Mouse (Mus musculus) CD8-positive naive resting alpha-beta T cell, adult 2 months (primary cell): ENCODE measurements around the gene Mapk9.

Source experiments
- DNase-seq, 2 experiments: peaks; one replicate each; pipeline ENCODE4 v3.0.0; 2022; ENCODE audit warnings: low read depth in 2 of 2, low spot score in 2 of 2

The Mapk9 gene

DNA sequence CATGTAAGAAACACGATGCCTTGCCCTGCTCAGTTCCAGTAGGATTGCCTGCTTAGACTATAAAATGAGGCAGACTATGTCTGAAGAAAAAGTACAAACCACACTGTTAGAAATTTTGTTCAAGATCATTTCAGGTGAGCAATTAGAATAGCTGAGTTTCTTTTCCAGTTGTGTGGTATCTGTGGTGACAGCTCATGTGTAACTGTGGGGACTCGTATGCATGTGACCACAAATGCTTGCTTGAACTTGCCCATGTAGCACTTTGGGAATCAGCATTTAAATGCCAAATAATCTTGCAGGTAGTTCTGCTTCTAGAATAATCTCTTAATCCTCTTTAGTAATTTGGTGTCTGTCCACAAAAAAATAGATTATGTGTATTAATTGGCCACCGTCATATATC is 36.8 kb downstream of the Mapk9 start:
- DNase-seq: no peak

DNA sequence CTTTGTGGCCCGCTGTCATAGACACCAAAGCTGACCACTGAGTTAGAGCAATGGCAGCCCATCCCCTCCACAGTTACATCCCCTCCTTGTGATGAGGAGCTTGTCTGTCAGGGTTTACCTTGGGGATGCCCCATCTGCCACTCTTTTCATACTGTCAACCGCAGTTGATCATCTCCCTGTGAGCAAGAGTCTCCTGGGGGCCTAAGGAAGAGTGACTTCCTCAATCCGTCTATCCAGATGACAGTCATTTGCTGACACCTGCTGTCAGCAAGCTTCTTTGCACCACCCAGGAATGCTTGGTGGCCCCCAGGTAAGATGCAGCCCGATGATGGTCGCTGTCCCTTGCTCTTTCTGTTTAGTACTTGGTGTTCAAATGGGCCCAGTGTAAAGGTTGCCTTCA is 41.9 kb downstream of the Mapk9 start:
- no peak for DNase-seq

DNA sequence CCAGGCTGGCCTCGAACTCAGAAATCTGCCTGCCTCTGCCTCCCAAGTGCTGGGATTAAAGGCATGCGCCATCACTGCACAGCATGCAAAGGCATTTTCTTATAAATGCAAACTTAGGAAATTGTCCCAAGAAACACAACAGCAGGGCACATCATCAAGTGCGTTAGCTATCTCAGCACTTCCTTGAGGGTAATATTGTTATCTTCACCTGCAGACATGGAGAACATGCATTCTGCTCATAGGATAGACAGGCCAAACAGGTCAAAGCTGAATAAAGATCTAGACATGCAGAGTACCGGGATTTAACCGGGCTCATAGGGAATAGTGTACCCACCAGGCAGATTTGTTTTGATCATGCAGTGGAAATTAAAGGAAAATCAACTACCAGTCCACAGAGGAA is 45.4 kb downstream of the Mapk9 start:
- DNase-seq: no peak

DNA sequence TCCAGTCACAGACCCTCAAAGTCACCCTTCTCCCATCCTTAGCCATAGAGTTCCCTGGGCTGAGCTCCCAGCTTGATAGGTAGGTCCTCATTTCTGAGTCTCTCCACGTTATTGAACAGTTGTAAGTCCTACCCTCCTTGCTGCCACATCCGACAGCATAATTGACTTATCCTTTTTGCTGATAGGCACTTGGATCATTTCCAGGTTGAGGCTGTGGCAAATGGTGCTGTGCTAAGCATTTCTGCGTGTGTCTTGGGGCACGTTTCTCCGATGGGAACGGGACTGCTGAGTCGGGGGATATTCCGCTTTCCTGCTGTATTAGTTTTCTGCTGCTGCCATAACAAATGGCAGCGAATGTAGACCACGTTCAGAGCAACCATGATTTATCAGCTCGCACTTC is 47.3 kb downstream of the Mapk9 start:
- DNase-seq: no peak

DNA sequence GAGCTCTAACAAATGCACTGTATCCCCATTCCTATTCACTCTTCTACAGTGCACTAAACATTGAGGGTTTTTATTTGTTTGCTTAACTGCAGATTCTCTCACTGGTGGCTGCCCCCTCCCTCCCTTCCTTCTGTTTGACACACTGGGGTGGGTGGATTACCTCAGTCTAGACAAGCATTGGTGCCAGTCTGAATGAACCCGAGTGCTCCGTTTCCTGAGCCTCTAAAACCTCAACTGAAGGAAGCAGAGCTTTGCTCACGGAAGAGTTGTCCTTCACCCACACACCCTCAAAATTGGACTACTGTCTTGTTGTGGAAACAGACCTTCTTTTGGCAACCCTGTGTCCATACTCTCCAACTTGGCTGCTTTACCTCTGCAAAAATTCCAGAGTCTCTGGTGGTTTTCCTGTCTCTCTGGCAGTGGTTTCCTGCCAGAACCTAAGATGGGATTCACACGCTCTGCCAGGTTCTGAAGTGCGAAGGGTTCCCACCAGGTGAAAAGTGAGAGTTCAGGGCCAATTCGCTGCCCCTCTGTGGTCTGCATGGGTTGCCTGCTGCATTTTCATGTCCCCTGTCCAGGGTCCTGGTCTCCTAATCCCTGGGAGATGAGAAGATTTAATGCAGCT is 49.5 kb downstream of the Mapk9 start:
- DNase-seq: no peak

DNA sequence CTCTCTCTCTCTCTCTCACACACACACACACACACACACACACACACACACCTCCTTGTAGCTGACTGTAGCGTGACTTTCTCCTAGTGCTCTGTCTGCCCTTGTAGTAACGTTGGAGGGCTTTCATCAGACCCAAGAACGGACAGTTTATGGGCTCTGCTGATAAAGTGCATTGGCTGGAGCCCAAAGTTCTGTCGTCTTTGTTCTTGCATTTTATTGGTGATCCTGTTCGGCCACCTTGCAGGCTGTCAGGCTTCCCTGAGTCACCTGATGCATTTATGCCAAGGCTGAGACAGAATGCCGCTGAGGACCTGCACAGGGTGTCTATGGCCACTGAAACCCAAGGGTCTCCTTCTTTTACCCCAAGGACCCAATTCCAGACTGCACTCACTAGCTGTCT is 53.5 kb downstream of the Mapk9 start:
- no peak for DNase-seq

DNA sequence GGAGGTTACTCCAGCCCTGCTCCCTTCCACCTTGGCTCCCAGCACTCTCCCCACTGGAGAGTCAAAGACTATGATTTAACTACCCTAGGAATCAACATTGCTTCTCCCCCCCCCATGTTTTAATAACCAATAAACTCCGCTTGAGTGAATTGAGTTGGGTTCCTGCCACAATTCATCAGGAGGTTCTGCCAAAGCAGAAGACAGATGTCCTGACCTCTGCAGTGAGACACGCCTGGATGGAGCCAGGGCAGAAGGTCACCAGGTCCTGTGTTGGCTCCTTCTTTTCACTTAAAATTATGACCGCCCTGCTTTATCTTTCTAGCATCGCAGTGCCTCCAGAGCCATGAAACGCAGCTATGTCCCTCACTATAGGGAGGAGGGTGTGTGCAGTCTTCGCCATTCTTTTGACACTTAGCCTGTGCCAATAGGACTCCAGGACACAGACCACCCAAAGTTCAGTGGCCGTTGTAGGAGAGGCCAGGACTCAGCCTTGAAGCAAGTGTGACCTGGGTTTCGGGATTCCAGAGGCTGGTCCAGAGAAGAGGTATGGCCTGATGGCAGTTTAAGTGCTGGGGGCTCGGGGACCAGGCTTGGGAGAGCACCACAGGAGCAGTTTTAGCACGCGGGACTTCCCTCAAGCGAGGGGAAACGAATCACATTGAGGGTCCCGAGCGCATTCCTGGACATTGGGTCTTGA is 54.6 kb downstream of the Mapk9 start:
- DNase-seq: no peak

DNA sequence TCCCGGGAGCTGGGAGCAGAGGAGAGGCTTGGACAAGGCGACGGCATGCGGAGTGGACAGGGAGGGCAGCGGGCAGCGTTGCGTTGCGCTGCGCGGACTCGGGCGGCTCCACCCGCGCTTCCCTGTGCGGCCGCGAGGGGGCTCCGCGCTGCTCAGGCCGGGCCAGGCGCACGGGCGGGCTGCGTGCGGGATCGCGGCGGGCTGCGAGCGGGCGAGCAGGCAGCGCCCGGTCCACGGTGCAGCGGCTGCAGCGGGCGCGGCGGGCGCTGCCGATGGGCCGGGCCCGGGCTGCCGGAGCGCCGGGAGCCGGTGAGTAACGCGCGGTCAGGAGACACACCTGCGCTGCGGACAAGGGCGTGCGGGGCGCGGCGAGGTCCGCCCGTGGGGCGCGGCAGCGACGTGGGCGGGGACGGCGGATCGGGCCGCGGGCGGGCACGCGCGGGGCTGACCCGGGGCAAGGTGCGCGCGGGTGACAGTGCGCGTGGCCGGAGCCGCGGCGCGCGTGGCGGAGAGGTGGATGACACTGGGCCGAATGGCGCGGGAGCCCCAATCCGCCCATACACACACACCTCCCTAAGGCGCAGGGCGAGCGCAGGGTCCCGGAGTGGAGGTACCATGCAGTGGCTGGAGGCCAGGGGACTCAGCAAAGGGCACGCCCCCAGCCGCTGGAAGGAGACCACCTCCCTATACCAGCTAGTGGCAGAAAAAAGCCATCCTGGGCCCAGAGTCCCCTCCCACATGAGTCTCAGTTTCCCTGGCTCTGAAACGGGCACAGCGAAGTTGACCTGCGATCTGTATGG is 55.3 kb downstream of the Mapk9 start, which contains the start of gene Rasgef1c:
Gene Rasgef1c (plus strand): TSS at position 177 of the 800 bp plus-strand sequence.
- DNase-seq: peak; percentile 21 to 44

DNA sequence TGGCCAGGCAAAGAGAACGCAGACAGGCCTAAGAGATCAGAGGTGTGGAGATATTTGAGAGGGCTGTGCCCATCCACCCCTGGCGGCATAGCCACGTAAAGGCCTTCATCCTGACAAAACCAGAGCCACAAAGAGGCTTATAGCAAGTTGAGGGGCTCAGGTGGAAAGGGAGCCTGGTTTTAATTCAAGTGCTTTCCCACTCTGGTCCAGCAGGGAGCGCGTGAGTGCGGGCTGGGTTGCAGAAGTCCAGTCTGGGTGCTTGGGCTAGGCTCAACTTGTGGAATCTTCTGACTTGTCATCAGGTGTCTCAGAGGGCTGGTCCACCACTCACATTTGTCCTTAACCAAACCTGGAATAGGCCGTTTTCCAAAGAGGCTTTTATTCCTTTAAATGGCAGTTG is 56.8 kb downstream of the Mapk9 start:
- peak; percentile 24 to 53 for DNase-seq

DNA sequence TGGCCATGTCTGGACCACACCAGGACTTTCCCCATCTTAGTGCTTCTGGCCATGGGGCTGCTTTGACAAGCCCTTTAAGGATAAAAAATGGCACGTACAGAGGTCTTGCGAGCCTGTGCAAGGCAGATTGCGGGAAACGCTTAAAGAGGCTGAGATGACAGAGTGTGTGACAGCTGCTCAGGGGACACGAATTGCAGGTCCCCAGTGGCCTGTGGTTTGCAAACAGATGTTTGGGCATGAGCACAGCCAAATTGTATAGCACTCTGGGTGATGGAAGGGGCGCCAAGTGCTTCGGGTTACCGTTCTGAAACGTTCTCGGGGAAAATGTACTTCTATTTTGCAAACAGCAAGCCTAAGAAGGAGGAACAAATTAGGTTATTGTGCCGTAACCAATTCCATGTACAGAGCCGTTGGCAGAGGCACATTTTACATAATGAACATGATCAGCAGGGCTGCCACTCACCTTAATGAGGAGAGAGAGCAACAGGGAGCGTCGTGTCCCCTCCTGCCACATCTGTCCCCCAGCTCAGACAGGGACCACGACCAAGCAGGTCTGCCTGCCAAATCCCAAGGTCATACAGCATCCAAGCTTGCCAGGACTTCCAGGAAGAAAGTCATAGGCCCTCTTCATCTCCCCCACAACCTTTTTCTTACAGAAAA is 72.1 kb downstream of the Mapk9 start:
- no peak for DNase-seq

DNA sequence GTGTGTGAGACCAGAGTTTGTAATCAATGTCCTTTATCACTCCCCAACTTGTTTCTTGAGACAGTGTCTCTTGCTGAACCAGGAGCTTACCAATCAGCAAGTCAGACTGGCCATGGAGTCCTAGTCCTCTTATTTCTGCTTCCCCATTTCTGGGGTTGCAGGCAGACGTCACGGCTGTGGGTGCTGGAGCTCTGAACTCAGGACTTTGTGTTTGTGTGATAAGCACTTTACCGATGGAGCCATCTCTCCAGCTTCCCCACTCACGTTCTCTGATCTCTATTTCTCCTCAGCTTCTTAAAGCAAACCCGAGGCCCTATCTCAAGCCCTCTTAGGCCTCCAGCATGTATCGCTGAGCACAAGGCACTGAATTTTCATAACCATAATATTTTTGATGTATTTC is 72.8 kb downstream of the Mapk9 start:
- DNase-seq: no peak

DNA sequence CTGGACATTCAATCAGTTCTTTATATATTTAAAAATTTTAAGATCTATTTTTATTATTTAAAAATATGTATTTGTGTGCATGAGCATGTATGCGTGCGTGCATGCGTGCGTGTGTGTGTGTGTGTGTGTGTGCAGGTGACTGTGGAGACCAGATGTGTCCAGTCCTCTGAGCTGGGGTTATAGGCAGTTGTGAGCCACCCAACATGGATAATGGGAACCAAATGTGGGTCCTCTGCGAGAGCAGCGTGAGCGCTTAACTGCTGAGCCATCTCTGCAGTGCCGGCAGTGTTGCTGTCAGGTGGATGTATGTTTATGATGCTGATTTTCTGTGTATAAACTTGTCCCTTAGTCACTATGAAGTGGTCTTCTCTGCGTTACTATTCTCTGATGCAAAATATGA is 77.0 kb downstream of the Mapk9 start:
- DNase-seq: no peak

DNA sequence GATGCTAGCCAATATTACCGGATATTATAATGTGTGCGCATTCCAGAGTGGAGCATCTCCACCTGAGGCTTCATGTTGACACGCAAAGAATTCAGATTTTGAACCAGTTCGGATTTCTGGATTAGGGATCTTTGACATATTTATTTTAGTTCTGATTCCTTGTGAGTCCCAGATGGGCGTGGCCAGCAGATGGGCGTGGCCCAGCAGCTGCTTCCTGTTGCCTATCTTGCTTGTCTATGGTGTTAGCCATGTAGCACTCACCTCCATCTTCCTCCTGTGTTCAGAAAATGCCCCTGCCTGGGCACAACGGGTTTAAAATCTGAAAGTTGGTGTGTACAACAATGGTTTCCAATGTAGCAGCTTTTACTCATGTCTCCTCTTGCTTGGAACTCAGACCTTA is 79.6 kb downstream of the Mapk9 start:
- DNase-seq: no peak

DNA sequence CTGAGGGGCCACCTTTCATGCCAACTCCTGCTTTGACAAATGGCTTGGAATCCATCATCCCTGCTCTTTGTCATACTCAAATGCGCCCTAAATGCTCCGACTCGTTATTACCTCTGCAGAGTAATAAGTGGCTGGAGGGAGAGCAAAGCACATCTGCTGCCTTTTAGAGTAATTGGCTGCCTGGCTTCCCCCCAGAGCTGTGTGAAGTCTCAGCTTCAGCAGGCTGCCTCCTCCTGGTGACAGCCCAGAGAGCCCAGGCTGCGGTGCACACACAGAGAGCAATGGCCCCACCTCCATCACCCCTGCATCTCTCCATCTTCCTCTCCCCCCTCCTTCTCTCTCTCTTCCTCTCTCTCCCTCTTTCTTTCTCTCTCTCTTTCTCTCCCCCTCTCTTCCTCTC is 80.6 kb downstream of the Mapk9 start:
- DNase-seq: no peak

DNA sequence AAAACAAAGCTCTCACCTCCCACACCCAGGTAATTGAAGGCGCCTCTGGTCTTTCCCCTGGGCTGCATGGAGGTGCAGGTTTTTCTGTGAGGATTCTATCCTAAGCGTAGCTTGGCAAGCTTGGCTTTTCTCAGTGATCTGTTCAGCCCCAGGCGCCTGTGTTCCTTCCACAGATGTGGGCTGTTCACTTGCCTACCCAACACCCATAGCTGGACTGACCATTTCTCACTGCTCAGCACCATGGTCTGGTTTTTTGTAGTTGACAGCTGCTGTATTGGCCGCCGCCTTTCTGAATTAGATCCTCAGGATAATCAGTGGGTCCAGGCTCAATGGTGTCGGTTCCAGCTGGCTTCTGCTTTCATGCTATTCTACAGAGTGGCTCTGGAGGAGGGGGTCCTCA is 81.1 kb downstream of the Mapk9 start:
- no peak for DNase-seq

DNA sequence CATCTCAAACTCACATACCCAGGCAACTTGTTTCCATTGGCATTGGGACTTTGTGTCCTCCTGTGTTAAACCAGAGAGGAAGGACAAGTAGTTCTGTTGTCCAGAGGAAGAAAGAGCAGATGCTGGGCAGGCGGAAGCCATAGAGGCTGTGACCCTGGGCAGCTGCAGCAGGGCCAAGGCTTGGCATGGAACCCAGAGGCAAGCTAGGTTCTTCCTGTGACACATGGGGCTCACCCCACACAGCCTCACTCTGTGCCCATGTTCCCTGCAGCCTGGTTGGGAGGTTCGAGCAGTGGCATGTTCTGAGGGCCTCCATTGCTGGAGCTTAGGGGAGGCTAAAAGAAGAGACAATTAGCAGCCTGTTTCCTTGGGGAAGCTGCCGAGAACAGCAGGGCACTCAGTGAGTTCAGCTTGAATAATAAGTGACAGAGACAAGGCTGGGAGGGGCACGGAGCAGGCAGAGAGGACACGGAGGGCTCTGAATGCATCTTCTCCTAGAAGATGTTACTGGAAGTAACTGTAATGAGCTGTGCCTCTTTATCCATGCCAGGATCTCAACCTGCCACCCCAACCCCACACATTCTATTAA is 84.6 kb downstream of the Mapk9 start:
- no peak for DNase-seq

DNA sequence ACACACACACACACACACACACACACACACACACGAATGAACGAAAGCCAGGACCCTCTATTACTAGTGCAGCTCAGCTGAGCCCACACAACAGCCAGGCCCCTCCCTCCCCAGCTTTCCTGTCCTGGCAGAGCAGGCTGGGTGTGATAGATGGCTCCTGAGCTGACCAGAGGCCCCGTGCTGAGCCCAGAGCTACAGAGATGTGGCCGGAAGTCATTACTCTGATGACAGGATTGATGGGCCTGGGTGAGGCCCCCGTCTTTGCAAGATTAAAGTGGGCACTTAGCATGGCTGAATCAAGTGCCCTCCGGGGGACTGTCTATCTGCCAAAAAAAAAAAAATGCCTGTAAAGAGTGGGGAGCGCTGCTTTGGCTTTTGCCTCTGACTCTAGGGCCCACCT is 85.3 kb downstream of the Mapk9 start:
- no peak for DNase-seq

DNA sequence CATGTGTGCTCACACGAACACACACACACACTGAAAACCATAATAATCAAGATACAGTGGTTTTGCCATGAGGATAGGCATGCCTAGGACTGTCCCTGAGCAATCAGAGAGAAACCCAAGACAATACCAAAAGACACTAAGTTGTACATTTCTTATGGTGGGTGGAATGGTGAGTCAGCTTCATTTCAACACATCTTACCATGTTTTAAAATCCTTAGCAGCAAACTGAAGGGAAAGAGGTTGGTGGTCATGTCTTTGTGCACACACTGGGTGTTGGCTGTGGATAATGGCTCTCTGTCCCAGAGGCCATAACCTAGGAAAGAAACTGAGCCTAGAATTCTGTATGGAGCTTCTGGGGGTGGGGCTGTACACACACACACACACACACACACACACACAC is 87.3 kb downstream of the Mapk9 start:
- no peak for DNase-seq

DNA sequence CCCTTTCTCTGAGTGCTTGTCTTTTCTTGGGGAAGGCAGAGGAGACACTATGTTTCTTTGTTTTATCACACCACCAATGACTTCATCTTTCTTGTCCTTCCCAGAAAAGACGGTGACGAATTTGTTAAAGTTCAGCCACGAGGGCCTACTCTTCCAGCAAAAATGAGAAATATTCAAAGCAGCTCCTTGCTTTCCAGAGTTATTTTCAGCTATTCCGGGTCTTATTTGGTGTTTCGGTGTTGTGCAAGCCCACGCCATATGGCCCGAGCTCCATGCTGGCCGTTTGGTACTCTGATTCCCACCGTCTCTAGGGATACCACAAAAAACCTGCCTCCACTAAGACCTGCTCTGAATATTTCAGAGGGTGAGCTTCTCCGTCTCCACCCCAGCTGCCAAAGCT is 87.8 kb downstream of the Mapk9 start:
- DNase-seq: no peak
